Mouse (Mus musculus) monocyte, adult 2 months (primary cell): ENCODE data around the gene Lss.

Experiments used
- DNase-seq, 2 experiments: peaks; one replicate each; pipeline ENCODE4 v3.0.0; 2022; ENCODE audit warnings: low spot score in 2 of 2, low read depth in 1 of 2

Lss gene

GRCm38 (mm10) chr10:76561972-76562371 lies 30.6 kb downstream of the Lss start, which contains the start of gene Spatc1l:
Gene Spatc1l (plus strand): TSS chr10:76562272.
- no peak for DNase-seq

DNA sequence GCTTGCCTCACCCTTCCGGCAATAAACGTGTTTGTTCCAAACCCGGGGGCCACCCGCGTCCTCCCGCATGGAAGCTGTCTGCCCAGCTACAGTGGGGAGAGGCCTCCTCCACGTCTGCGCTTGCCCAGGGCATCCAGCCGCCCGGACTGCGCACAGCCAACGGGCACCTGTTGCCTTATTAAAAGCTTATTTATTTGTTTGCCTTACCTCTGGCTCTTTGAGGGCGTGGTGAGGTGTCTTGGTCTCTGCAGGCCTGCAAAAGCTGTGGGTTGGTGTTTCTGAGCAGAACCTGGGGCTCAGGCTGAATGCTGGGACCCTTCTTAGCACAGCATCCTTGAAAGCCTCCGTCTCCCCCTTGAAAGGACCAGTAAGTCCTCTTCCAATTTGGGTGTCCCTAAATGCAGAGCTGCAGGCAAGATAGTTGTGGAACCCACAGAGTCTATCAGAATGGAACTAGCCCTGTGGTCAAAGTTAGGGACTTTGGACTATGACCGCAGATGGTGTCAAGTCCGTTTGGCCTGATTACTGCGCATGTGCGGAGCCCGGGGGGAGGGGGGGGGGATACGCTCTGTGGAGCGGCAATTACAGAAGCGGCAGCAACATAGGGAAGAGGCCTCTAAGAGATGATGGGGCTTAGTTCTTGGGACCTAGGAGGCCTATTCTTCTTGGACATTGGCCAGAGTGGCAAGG lies 38.8 kb downstream of the Lss start:
- DNase-seq, result no peak

- DNase-seq, result no peak
Observed at GRCm38 (mm10) chr10:76571070-76571469, 39.7 kb downstream of the Lss start.

GRCm38 (mm10) chr10:76572151-76572550 lies 40.8 kb downstream of the Lss start:
- DNase-seq, result no peak

GRCm38 (mm10) chr10:76575374-76575773 lies 44.0 kb downstream of the Lss start, which contains the start of gene Ftcd:
Gene Ftcd (plus strand): TSS chr10:76575648.
- no peak for DNase-seq

DNA sequence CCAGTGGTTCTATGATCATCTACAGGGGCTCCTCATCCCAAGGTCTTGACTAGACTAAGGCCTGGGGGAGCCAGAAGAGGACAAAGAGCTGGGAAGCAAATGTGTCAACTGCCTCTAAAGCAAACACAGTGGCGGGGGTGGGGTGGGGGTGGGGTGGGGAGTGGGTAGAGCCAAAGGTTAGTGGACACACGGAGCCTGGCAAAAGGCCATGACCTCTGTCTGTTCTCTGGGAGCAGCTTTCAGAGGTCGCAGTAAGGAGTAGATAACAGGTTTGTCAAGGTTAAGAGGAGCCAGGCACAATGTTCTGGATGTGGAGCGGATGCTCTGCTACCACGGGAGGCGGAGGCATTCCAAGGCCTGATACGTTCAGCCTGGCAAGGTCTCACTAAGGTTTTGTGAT lies 45.5 kb downstream of the Lss start:
- DNase-seq, result no peak

GRCm38 (mm10) chr10:76584138-76584537 lies 52.8 kb downstream of the Lss start:
- DNase-seq, result no peak

GRCm38 (mm10) chr10:76586190-76586589 lies 54.8 kb downstream of the Lss start:
- DNase-seq, result no peak

DNA sequence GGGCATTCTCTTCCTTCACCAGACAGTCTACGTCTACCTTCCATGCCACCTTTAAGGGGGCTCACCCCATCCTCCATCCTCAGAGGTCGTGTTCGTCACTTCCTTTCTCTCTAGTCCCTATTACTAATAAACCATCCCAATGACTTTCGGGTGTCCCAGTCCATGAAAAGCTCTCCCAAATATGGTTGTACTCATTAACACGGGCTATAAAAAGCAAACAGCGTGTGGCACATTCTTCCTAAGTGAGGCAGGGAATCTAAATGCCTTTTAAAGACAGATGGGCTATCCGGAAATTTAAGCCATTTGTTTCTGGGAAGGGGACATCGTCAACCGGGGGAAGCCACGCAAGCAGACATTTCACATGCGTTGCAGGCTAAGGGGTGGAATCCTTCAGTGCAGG lies 58.8 kb downstream of the Lss start:
- DNase-seq, result no peak

GRCm38 (mm10) chr10:76596338-76596737 lies 65.0 kb downstream of the Lss start:
- DNase-seq, result no peak

DNA sequence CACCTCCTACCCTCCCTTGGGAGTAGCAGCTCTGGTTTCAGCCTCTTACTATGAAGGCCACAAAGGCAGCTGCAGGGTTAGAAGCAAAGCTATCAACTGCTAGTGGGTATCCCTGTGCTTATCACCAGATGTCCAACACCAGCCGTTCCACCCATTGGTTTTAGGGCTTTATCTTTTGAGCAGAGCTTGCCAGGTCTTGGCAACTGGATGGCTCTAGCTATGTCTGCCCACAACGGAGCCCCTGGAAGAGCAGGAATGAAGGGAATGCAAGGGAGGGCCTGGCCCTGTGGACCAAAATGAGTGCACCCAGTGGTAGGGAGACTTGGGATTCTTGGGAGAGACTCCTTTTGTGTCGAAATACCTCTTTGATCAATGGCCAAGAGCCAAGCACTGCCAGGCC lies 71.3 kb downstream of the Lss start:
- no peak for DNase-seq
